Mouse (Mus musculus) small intestine, adult 2 months (tissue): ENCODE results near the gene Pitpnm3. TPM values are rescaled to one million over a fixed set of nuclear protein-coding genes. Genes with fewer than 3 reads are reported as not detected.

ENCODE experiments used
- H3K27ac ChIP-seq: fragments of 200-500 bp; 2 replicates; pipeline ENCODE4 v1.5.1; 2012; ENCODE audit warnings: low read depth, low read length, control low read depth, inconsistent platforms; ENCODE audit not compliant: insufficient read depth
- H3K27me3 ChIP-seq: fragments of 200-500 bp; 2 replicates; pipeline ENCODE4 v1.6.1; 2012; ENCODE audit warnings: mild to moderate bottlenecking, moderate library complexity, low read length, inconsistent platforms; ENCODE audit not compliant: control insufficient read depth, insufficient read depth
- H3K36me3 ChIP-seq: fragments of 200-500 bp; 2 replicates; pipeline ENCODE4 v1.6.1; 2012; ENCODE audit warnings: mild to moderate bottlenecking, low read length, control low read depth, inconsistent platforms; ENCODE audit not compliant: control insufficient read depth, insufficient read depth
- H3K4me1 ChIP-seq: fragments of 200-500 bp; 2 replicates; pipeline ENCODE4 v1.6.1; 2012; ENCODE audit warnings: low read length, inconsistent platforms, mixed read lengths; ENCODE audit not compliant: control insufficient read depth, insufficient read depth, insufficient read length
- H3K4me3 ChIP-seq: fragments of 200-500 bp; 2 replicates; pipeline ENCODE4 v1.5.1; 2012; ENCODE audit warnings: low read depth, mild to moderate bottlenecking, control low read depth, inconsistent platforms, low read length, moderate library complexity
- CTCF ChIP-seq: fragments of 200-500 bp; IDR thresholded peaks from 2 replicates; pipeline ENCODE4 v1.5.1; 2012; ENCODE audit warnings: low read depth, mild to moderate bottlenecking, control low read depth, inconsistent platforms, low read length, moderate library complexity, mixed read lengths; ENCODE audit not compliant: insufficient replicate concordance, insufficient read length; ENCODE audit errors: extremely low read depth
- POLR2A ChIP-seq: fragments of 200-500 bp; IDR thresholded peaks from 2 replicates; pipeline ENCODE4 v1.6.1; 2012; ENCODE audit warnings: low read depth, mild to moderate bottlenecking, control low read depth, inconsistent platforms, low read length, moderate library complexity
- WGBS: fragments of 180-500 bp; shearing (Covaris S2); methylation state at CpG from one replicate; pipeline ENCODE4 v1.1.7; 2018; 5-methylcytosine and 5-hydroxymethylcytosine counted together
- polyA plus RNA-seq: library from polyadenylated mRNA; depleted of rRNA; stranded (reverse); fragments of >200 nt; gene quantifications from 2 replicates; pipeline ENCODE4 v1.2.3, GENCODE M21; 2012

Pitpnm3 gene
- polyA plus RNA-seq, 1 experiment, result 3.0 TPM

DNA sequence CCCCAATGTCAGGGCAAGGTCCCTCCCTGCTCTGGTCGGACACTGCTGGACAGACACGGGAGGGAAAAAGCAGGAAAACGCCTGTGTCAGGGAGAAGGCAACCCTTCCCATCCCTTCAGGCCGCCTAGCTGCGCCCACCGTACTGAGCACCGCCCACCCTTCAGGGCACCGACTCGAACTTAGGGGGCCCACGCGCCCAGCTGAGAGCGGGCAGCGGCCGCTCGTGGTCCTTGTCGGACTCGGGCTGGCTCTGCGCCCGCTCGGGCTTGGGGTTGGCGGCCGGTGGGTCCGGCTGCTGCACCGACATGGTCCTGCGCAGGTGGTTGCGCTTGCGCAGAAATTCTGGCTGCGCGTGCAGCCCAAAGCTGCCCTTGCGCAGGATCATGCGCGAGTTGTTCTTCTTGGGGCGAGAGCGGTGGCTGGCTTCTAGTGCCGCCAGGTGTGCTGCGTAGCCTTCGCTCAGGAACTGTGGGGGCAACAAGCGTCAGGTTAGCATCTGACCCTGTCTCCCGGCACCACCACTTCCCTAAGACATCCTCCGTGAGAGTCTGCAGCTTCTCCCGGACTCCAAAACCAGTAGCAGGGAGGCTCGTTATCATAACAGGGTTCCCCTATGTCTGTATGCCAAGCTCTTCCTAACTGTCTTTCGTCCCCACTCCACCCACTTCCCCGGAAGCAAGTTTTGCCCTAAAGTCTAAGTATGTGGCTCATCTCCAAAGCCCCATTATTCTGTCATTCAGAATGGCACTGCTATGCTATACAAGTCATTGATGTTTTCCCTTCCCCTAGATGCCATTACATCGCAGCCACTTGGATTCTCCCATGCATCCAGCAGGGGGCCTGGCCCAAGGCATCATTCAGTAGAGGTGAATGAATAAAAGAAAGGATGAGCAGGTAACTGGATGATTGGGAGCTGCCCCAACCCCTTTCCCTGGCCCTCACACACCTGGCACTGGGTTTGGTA lies 84.4 kb downstream of the Pitpnm3 start:
- Histone ChIP-seq H3K27ac (no peak overlapping the region), H3K4me1 (peaks cover 4% of the 10 kb centered on the region), H3K36me3 (no peaks in the 10 kb centered on the region), H3K27me3 (peaks cover 10% of the 10 kb centered on the region), H3K4me3 (peak overlapping the region; percentile 48)
- no peak for TF ChIP-seq CTCF
- no peak for TF ChIP-seq POLR2A
- WGBS, result 6% methylated on average over 45 of the region's 45 CpGs

- Histone ChIP-seq H3K4me3 (peak overlapping the region; percentile 48), H3K27ac (no peak overlapping the region), H3K36me3 (no peaks in the 10 kb centered on the region), H3K4me1 (peaks cover 4% of the 10 kb centered on the region), H3K27me3 (peaks cover 10% of the 10 kb centered on the region)
- WGBS, result 21% methylated on average over 14 of the region's 14 CpGs
- no peak for TF ChIP-seq POLR2A
- no peak for TF ChIP-seq CTCF
These were observed 85.2 kb downstream of the Pitpnm3 start for GRCm38 (mm10) chr11:72050168-72050894.

GRCm38 (mm10) chr11:72049171-72049759 lies 86.3 kb downstream of the Pitpnm3 start:
- no peak for TF ChIP-seq CTCF
- no peak for TF ChIP-seq POLR2A
- Histone ChIP-seq H3K4me3 (no peak overlapping the region), H3K4me1 (peaks cover 4% of the 10 kb centered on the region), H3K27ac (no peak overlapping the region), H3K36me3 (no peaks in the 10 kb centered on the region), H3K27me3 (peaks cover 10% of the 10 kb centered on the region)
- 79% methylated on average over 8 of the region's 8 CpGs for WGBS

- no peak for TF ChIP-seq CTCF
- no peak for TF ChIP-seq POLR2A
- Histone ChIP-seq H3K4me1 (peaks cover 4% of the 10 kb centered on the region), H3K4me3 (no peak overlapping the region), H3K36me3 (no peaks in the 10 kb centered on the region), H3K27me3 (peaks cover 10% of the 10 kb centered on the region), H3K27ac (no peak overlapping the region)
- 71% methylated on average over 6 of the region's 6 CpGs for WGBS
These were observed 86.8 kb downstream of the Pitpnm3 start for GRCm38 (mm10) chr11:72048730-72049129.

- no peaks in the 10 kb centered on the region for H3K36me3 ChIP-seq
- WGBS, result 69% methylated on average over 3 of the region's 3 CpGs
- no peaks in the 10 kb centered on the region for H3K27me3 ChIP-seq
- H3K4me1 ChIP-seq, result peaks cover 8% of the 10 kb centered on the region
- TF ChIP-seq CTCF (no peak), POLR2A (no peak)
- H3K4me3 ChIP-seq, result no peak overlapping the region
- H3K27ac ChIP-seq, result no peak overlapping the region
These were observed 91.3 kb downstream of the Pitpnm3 start for GRCm38 (mm10) chr11:72044231-72044630.

- H3K27me3 ChIP-seq, result no peaks in the 10 kb centered on the region
- H3K27ac ChIP-seq, result no peak overlapping the region
- no peaks in the 10 kb centered on the region for H3K36me3 ChIP-seq
- H3K4me3 ChIP-seq, result peak overlapping the region; percentile 76
- 3% methylated on average over 14 of the region's 14 CpGs for WGBS
- no peak for TF ChIP-seq CTCF
- no peak for TF ChIP-seq POLR2A
- peaks cover 8% of the 10 kb centered on the region for H3K4me1 ChIP-seq
These were observed 92.9 kb downstream of the Pitpnm3 start for GRCm38 (mm10) chr11:72042631-72043030.
